Mouse (Mus musculus): ENCODE results near the gene Hsdl1. TPM values are rescaled to one million over a fixed set of nuclear protein-coding genes. Genes with fewer than 3 reads are reported as not detected.

Hsdl1 gene
- total RNA-seq, 4 experiments from 2014 or later, result 35.6 to 81.1 (median 56.8) TPM

- no peak for DNase-seq
These were observed 4.1 kb upstream of the Hsdl1 start for GRCm38 (mm10) chr8:119579096-119579495.

- no peak for DNase-seq
These were observed 363 bp upstream of the Hsdl1 start for GRCm38 (mm10) chr8:119575366-119575726.

GRCm38 (mm10) chr8:119572411-119572810, 2.6 kb downstream of the Hsdl1 start:
- DNase-seq, result no peak

- DNase-seq, result no peak
These were observed 3.8 kb downstream of the Hsdl1 start for GRCm38 (mm10) chr8:119571135-119571534.

GRCm38 (mm10) chr8:119569881-119570280, 5.1 kb downstream of the Hsdl1 start:
- DNase-seq, result no peak

- no peak for DNase-seq
These were observed 6.0 kb downstream of the Hsdl1 start for GRCm38 (mm10) chr8:119568951-119569350.

- no peak for DNase-seq
These were observed 6.7 kb downstream of the Hsdl1 start for GRCm38 (mm10) chr8:119568251-119568650.

GRCm38 (mm10) chr8:119566367-119566766, 8.6 kb downstream of the Hsdl1 start:
- DNase-seq, result no peak

- no peak for DNase-seq
These were observed 11.1 kb downstream of the Hsdl1 start for GRCm38 (mm10) chr8:119563849-119564251.

GRCm38 (mm10) chr8:119559402-119559720, 15.6 kb downstream of the Hsdl1 start:
- no peak for DNase-seq

- peak; percentile 96 for DNase-seq
These were observed 16.2 kb downstream of the Hsdl1 start, which contains the start of gene Mbtps1 for GRCm38 (mm10) chr8:119558603-119559401. Gene Mbtps1 (minus strand): TSS chr8:119558735.

- no peak for DNase-seq
These were observed 17.0 kb downstream of the Hsdl1 start for GRCm38 (mm10) chr8:119557821-119558602.

- no peak for DNase-seq
These were observed 17.9 kb downstream of the Hsdl1 start for GRCm38 (mm10) chr8:119557132-119557531.

- no peak for DNase-seq
These were observed 19.1 kb downstream of the Hsdl1 start for GRCm38 (mm10) chr8:119555861-119556260.

- no peak for DNase-seq
These were observed 22.0 kb downstream of the Hsdl1 start for GRCm38 (mm10) chr8:119552967-119553366.

GRCm38 (mm10) chr8:119548560-119549113, 26.3 kb downstream of the Hsdl1 start:
- no peak for DNase-seq

GRCm38 (mm10) chr8:119547019-119547691, 27.8 kb downstream of the Hsdl1 start:
- DNase-seq, result no peak

- no peak for DNase-seq
These were observed 29.2 kb downstream of the Hsdl1 start for GRCm38 (mm10) chr8:119545791-119546190.

GRCm38 (mm10) chr8:119545180-119545579, 29.8 kb downstream of the Hsdl1 start:
- DNase-seq, result no peak

GRCm38 (mm10) chr8:119544606-119545005, 30.4 kb downstream of the Hsdl1 start:
- DNase-seq, result no peak

- DNase-seq, result no peak
These were observed 43.0 kb downstream of the Hsdl1 start for GRCm38 (mm10) chr8:119531973-119532372.

- DNase-seq, result no peak
These were observed 43.6 kb downstream of the Hsdl1 start for GRCm38 (mm10) chr8:119531397-119531796.

GRCm38 (mm10) chr8:119530937-119531336, 44.0 kb downstream of the Hsdl1 start:
- DNase-seq, result peak; percentile 40

All from adrenal gland, adult 8-10 months (tissue).